Mouse (Mus musculus) heart, postnatal 0 days (tissue): ENCODE data around the gene Pex11a. TPM values are rescaled to one million over a fixed set of nuclear protein-coding genes. Genes with fewer than 3 reads are reported as not detected.

ENCODE experiments used
- ATAC-seq: fragments of 200-750 bp; cut with Nextera tagmentation; 2 replicates; pipeline ENCODE4 v1.8.0; 2017; ENCODE audit warnings: low read depth, moderate number of reproducible peaks, moderate library complexity; ENCODE audit not compliant: insufficient read depth
- DNase-seq: peaks from one replicate; pipeline ENCODE4 v3.0.0-alpha.2; 2016; ENCODE audit warnings: low spot score
- H3K27ac ChIP-seq: fragments of 300-500 bp; sonication (generic); 2 replicates; pipeline ENCODE4 v1.5.1; 2014; ENCODE audit warnings: low read depth, mild to moderate bottlenecking
- H3K27me3 ChIP-seq: fragments of 300-500 bp; sonication (generic); 2 replicates; pipeline ENCODE4 v1.6.1; 2014; ENCODE audit warnings: low read length, mixed read lengths; ENCODE audit not compliant: control insufficient read depth, insufficient read depth
- H3K36me3 ChIP-seq: fragments of 300-500 bp; sonication (generic); replicated peaks from 2 replicates; pipeline ENCODE4 v1.6.1; 2014; ENCODE audit warnings: low read length, mixed read lengths; ENCODE audit not compliant: control insufficient read depth, insufficient read depth
- H3K4me1 ChIP-seq: fragments of 300-500 bp; sonication (generic); 2 replicates; pipeline ENCODE4 v1.6.1; 2014; ENCODE audit warnings: antibody characterized with exemption; ENCODE audit not compliant: control insufficient read depth, insufficient read depth
- H3K4me2 ChIP-seq: fragments of 300-500 bp; sonication (generic); 2 replicates; pipeline ENCODE4 v1.6.1; 2014; ENCODE audit warnings: low read depth, mild to moderate bottlenecking, low read length, moderate library complexity
- H3K4me3 ChIP-seq: fragments of 300-500 bp; sonication (generic); 2 replicates; pipeline ENCODE4 v1.5.1; 2014; ENCODE audit warnings: low read depth, low read length
- H3K9ac ChIP-seq: fragments of 300-500 bp; sonication (generic); replicated peaks from 2 replicates; pipeline ENCODE4 v1.6.1; 2014; ENCODE audit warnings: low read depth, low read length, mixed read lengths
- H3K9me3 ChIP-seq: fragments of 300-500 bp; sonication (generic); replicated peaks from 2 replicates; pipeline ENCODE4 v1.6.1; 2016; ENCODE audit warnings: low read length; ENCODE audit not compliant: control insufficient read depth
- CTCF ChIP-seq: IDR thresholded peaks from 2 replicates; pipeline ENCODE4 v1.5.1; 2016; ENCODE audit warnings: antibody characterized with exemption, control low read depth, low read depth
- EP300 ChIP-seq: IDR thresholded peaks from 2 replicates; pipeline ENCODE4 v1.6.1; 2016; ENCODE audit warnings: antibody characterized with exemption, low read depth
- WGBS: fragments of 180-500 bp; shearing (Covaris S2); extraction: QIAGEN DNeasy Blood & Tissue Kit; methylation state at CpG from one replicate; pipeline ENCODE4 v1.1.7; 2014; 5-methylcytosine and 5-hydroxymethylcytosine counted together
- polyA plus RNA-seq: library from polyadenylated mRNA; unstranded; fragments of >200 nt; fragmentation: Nextera tagmentation; extraction: Ambion mirVana; gene quantifications from 2 replicates; pipeline ENCODE4 v1.2.1, GENCODE M21; 2015
- total RNA-seq: library from RNA; depleted of rRNA; stranded (reverse); fragments of >200 nt; gene quantifications from 2 replicates; pipeline ENCODE4 v1.2.3, GENCODE M21; 2014; ENCODE audit warnings: low replicate concordance

Pex11a gene
- total and polyA plus RNA-seq, 2 experiments from 2014 or later, result 0.04 to 11.6 TPM

- ATAC-seq (peak; percentile 27; the same call in 1 of the 2 replicates), DNase-seq (no peak)
- WGBS, result 59% methylated on average over 8 of the region's 8 CpGs
- Histone ChIP-seq H3K4me3 (no peak overlapping the region), H3K4me2 (no peak overlapping the region), H3K9ac (no peak overlapping the region), H3K9me3 (no peaks in the 10 kb centered on the region), H3K27ac (no peak overlapping the region), H3K4me1 (no peaks in the 10 kb centered on the region), H3K36me3 (0 out of 2 replicates have a peak, but pooled peaks cover 3% of the 10 kb centered on the region), H3K27me3 (peaks cover 8% of the 10 kb centered on the region; the same call in 1 of the 2 replicates)
- TF ChIP-seq EP300 (no peak), CTCF (no peak)
Observed at GRCm38 (mm10) chr7:79734563-79734962, 8.4 kb downstream of the Pex11a start.

DNA sequence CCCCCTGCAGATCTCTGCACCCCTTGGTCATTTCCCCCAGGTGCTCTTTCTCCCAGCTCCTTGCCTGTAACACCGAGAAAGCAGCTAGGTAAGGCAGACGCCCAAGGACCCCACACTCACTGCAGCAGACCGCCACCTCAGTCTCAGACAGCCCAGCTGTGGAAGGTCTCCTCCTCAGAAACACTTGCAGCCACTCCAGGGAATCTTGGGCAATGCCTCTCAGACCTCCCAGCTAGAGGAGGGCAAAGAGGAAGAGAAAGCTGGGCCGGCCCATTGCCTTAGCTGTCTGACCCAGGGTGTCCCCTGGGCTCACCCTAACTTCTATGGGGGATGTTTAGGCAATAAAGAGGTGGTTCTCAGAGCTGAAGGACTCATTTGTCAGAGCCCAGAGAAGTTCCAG, 10.3 kb downstream of the Pex11a start, which contains the start of gene Plin1:
Plin1 (minus strand) TSS at position 282 of the 400 bp plus-strand sequence.
- peaks cover 9% of the 10 kb centered on the region; the same call in 1 of the 2 replicates for H3K27me3 ChIP-seq
- H3K9me3 ChIP-seq, result no peaks in the 10 kb centered on the region
- no peak within 1 kb of the TSS for H3K27ac ChIP-seq
- DNase-seq, result no peak
- H3K9ac ChIP-seq, result no peak within 1 kb of the TSS
- 0 out of 2 replicates have a peak, but pooled peaks cover 3% of the 10 kb centered on the region for H3K36me3 ChIP-seq
- H3K4me3 ChIP-seq, result no peak within 1 kb of the TSS
- 56% methylated on average over 4 of the region's 4 CpGs for WGBS
- no peak within 1 kb of the TSS for H3K4me2 ChIP-seq
- ATAC-seq, result no peak
- TF ChIP-seq CTCF (no peak), EP300 (no peak)
- H3K4me1 ChIP-seq, result no peaks in the 10 kb centered on the region

GRCm38 (mm10) chr7:79731438-79731837, 11.5 kb downstream of the Pex11a start:
- Histone ChIP-seq H3K9ac (no peak overlapping the region), H3K27me3 (peaks cover 9% of the 10 kb centered on the region; the same call in 1 of the 2 replicates), H3K4me1 (no peaks in the 10 kb centered on the region), H3K27ac (no peak overlapping the region), H3K36me3 (0 out of 2 replicates have a peak, but pooled peaks cover 2% of the 10 kb centered on the region), H3K9me3 (no peaks in the 10 kb centered on the region), H3K4me3 (no peak overlapping the region), H3K4me2 (no peak overlapping the region)
- DNase-seq, result no peak
- WGBS, result 78% methylated on average over 13 of the region's 13 CpGs
- no peak for TF ChIP-seq CTCF
- TF ChIP-seq EP300, result no peak
- no peak for ATAC-seq

- Histone ChIP-seq H3K4me1 (no peaks in the 10 kb centered on the region), H3K4me3 (no peak overlapping the region), H3K9ac (no peak overlapping the region), H3K27me3 (peaks cover 9% of the 10 kb centered on the region; the same call in 1 of the 2 replicates), H3K27ac (no peak overlapping the region), H3K36me3 (no peaks in the 10 kb centered on the region), H3K9me3 (no peaks in the 10 kb centered on the region), H3K4me2 (no peak overlapping the region)
- 52% methylated on average over 11 of the region's 11 CpGs for whole genome bisulfite sequencing
- no peak for DNase-seq
- TF ChIP-seq CTCF, result peak; percentile 25; the same call in 1 of the 2 replicates
- no peak for TF ChIP-seq EP300
- ATAC-seq, result no peak
Observed at GRCm38 (mm10) chr7:79729743-79730370, 13.1 kb downstream of the Pex11a start.

DNA sequence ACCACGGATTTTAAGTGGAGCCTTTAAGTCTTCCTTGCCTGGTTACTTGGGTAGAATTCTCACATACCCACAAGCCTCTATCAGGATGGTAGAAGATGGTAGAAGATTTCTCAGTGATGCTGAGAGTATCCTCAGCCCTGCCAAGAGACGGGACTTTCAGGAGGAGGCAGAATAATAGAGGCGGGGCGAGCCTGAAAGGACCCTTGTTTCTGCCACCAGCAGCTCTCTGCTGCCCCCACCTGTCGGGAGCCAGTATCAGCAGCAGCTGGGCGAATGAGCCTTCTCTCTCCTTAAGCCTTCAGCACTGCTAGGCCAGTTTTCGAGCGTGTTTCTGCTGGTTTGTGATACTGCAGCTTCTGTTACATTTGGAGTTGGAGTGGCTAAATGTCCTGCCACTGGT, 13.8 kb downstream of the Pex11a start:
- TF ChIP-seq EP300, result no peak
- peak; percentile 74 for TF ChIP-seq CTCF
- no peak overlapping the region for H3K4me2 ChIP-seq
- ATAC-seq (no peak), DNase-seq (peak; percentile 63)
- no peak overlapping the region for H3K27ac ChIP-seq
- H3K36me3 ChIP-seq, result no peaks in the 10 kb centered on the region
- H3K4me3 ChIP-seq, result no peak overlapping the region
- WGBS, result 3% methylated on average over 8 of the region's 8 CpGs
- H3K4me1 ChIP-seq, result no peaks in the 10 kb centered on the region
- no peak overlapping the region for H3K9ac ChIP-seq
- peaks cover 9% of the 10 kb centered on the region; the same call in 1 of the 2 replicates for H3K27me3 ChIP-seq
- H3K9me3 ChIP-seq, result no peaks in the 10 kb centered on the region

- ATAC-seq (peak; percentile 28; the same call in 1 of the 2 replicates), DNase-seq (peak; percentile 43)
- Histone ChIP-seq H3K27me3 (peaks cover 9% of the 10 kb centered on the region; the same call in 1 of the 2 replicates), H3K4me1 (no peaks in the 10 kb centered on the region), H3K4me2 (no peak overlapping the region), H3K27ac (no peak overlapping the region), H3K9ac (no peak overlapping the region), H3K4me3 (no peak overlapping the region), H3K9me3 (no peaks in the 10 kb centered on the region), H3K36me3 (no peaks in the 10 kb centered on the region)
- WGBS, result 23% methylated on average over 6 of the region's 6 CpGs
- TF ChIP-seq CTCF (peak; percentile 81), EP300 (no peak)
Observed at GRCm38 (mm10) chr7:79728219-79728618, 14.7 kb downstream of the Pex11a start.
